Mouse (Mus musculus): ENCODE results near the gene Rpl24. TPM values are rescaled to one million over a fixed set of nuclear protein-coding genes. Genes with fewer than 3 reads are reported as not detected.
"Not testable (repeated sequence)": the region's sequence is repeated elsewhere in the genome, so short reads cannot be mapped to it uniquely, and the experiment has no call there.

Gene Rpl24
- polyA plus RNA-seq, 1 experiment from 2014 or later = 747 TPM

DNA sequence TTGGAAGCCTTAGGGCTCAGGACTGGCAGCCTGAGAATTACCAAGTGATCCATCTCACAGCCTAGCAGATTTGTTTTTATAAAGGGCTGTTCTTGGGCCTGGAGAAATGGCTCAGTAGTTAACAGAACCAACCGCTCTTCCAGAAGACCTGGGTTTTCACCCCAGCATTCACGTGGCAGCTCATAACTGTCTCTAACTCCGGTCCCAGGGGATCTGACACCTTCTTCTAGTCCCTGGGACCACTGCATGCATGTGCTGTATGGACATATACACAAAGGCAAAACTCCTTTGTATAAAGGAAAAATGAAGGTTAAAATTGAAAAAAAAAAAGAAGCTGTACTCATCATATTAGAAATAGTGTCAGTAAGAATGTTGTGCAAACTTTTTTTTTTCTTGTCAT, 15.6 kb upstream of the Rpl24 start:
- Histone ChIP-seq H3K27me3 (no peaks in the 10 kb centered on the region), H3K36me3 (no peaks in the 10 kb centered on the region), H3K27ac (replicated peaks) (no peak overlapping the region), H3K9me3 (replicated peaks) (no peaks in the 10 kb centered on the region), H3K4me2 (replicated peaks) (no peak overlapping the region), H3K4me1 (no peaks in the 10 kb centered on the region), H3K9ac (no peak overlapping the region), H3K4me3 (replicated peaks) (no peak overlapping the region)
- 67% methylated on average over 3 of the region's 3 CpGs for WGBS
- ATAC-seq (ENCODE audit: insufficient number of reproducible peaks, low FRiP score, low TSS enrichment, low read depth) = no peak

DNA sequence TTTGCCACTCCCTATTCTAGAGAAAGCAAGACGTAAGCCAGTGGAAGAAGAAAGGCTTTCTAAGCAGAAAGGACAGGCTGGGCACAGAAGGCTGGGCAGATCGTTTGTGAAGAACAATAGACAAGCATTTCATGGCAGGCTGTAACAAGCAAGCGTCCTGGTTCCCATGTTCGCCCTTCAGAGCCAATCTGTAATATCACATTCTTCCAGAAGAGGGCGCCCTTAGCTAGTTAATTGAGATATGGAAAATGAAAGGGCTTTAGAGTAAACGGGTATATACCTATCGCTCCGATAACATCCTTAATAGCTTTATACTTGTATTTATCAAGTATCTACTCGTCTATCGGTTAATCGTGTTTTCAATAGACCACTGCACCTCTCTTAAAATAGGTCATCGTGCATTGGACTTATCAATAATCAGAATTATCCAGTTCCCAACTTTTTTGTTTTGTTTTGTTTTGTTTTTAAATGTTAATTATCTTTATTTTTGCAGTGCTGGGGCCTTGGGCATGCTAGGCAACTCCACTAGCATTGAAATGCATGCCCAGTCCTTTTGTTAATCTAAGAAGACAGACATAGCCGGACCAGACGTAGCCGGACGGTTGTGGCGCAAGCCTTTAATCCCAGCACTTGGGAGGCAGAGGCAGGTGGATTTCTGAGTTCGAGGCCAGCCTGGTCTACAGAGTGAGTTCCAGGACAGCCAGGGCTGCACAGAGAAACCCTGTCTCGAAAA, 15.0 kb upstream of the Rpl24 start:
- no peak for ATAC-seq (ENCODE audit: insufficient number of reproducible peaks, low FRiP score, low TSS enrichment, low read depth)
- H3K4me1 ChIP-seq = no peaks in the 10 kb centered on the region
- no peak overlapping the region; the same call in 1 of the 2 replicates for H3K4me2 ChIP-seq (replicated peaks)
- H3K9ac ChIP-seq = no peak overlapping the region
- no peak overlapping the region for H3K27ac ChIP-seq (replicated peaks)
- H3K36me3 ChIP-seq = no peaks in the 10 kb centered on the region
- WGBS = 38% methylated on average over 19 of the region's 19 CpGs
- no peaks in the 10 kb centered on the region for H3K9me3 ChIP-seq (replicated peaks)
- H3K4me3 ChIP-seq (replicated peaks) = 0 out of 2 replicates have a peak overlapping the region, but pooled peaks have one; percentile 10
- no peaks in the 10 kb centered on the region for H3K27me3 ChIP-seq

DNA sequence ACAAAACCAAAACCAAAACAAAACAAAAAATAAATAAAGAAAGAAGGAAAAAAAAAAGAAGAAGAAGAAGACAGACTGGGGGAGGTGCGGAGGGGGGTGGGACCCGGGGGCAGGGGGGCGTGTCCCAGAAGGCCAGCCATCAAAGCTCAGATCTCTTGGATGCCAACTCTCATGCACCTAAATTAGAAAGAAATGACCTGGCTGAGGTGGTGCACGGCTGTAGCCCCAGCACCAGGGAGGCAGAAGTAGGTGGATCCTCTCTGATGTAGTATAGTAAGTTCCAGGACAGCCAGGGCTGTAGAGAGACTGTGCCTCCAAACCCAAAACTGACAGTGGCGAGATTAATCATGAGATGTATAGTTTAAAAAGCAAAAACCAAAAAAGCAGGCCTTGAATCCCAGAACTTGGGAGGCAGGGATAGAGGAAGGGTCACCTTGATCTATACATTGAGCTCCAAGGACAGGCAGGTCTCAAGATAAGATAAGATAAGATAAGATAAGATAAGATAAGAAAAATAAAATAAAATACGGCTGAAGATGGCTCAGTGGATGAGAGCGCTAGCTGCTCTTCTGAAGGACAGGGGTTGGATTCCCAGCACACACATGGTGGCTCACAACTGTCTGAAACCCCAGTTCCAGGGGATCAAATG, 14.3 kb upstream of the Rpl24 start:
- 65% methylated on average over 7 of the region's 7 CpGs for WGBS
- H3K4me1 ChIP-seq = no peaks in the 10 kb centered on the region
- H3K36me3 ChIP-seq = no peaks in the 10 kb centered on the region
- H3K4me2 ChIP-seq (replicated peaks) = no peak overlapping the region
- no peaks in the 10 kb centered on the region for H3K9me3 ChIP-seq (replicated peaks)
- no peak for ATAC-seq (ENCODE audit: insufficient number of reproducible peaks, low FRiP score, low TSS enrichment, low read depth)
- no peak overlapping the region for H3K27ac ChIP-seq (replicated peaks)
- no peak overlapping the region for H3K9ac ChIP-seq
- H3K4me3 ChIP-seq (replicated peaks) = no peak overlapping the region
- H3K27me3 ChIP-seq = no peaks in the 10 kb centered on the region

DNA sequence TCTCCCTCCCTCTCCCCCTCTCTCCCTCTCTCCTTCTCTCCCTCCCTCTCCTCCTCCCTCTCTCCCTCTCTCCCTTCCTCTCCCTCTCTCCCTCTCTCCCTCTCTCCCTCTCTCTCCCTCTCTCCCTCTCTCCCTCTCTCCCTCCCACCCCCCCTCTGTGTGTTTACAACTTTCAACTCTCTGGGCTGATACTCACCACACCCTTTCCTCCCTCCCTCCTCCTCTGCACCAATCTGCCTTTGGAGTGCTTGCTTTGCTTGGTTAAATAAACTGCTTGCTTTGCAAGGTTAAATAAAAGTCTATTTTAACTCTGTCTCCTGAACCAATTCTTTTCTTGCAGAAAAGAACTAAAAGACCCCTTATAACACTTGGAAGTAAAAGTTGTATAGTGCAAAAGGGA, 13.3 kb upstream of the Rpl24 start:
- ATAC-seq (ENCODE audit: insufficient number of reproducible peaks, low FRiP score, low TSS enrichment, low read depth) = no peak
- Histone ChIP-seq H3K27ac (replicated peaks) (no peak overlapping the region), H3K9ac (no peak overlapping the region), H3K4me2 (replicated peaks) (no peak overlapping the region), H3K27me3 (no peaks in the 10 kb centered on the region), H3K4me1 (no peaks in the 10 kb centered on the region), H3K4me3 (replicated peaks) (no peak overlapping the region), H3K36me3 (no peaks in the 10 kb centered on the region), H3K9me3 (replicated peaks) (no peaks in the 10 kb centered on the region)

DNA sequence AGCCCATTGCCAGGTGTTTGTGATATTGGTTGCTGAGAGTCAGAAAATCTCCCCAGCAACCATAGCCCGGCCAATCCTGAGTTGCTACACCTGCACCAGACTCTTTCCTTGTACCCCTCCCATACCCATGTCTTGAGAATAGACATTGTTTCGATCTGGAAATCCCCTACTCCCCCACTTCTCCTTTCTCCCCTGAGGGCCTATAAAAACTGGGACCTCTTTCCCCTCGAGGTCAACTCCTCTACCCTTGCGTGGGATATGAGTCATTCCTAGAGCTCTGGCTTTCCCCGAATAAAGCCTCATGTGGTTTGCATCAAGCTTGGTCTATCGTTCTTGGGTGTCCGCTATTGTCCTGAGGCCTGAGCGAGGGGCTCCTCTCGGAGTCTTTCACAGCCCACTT, 11.9 kb upstream of the Rpl24 start:
- H3K27me3 ChIP-seq; H3K9ac ChIP-seq; H3K36me3 ChIP-seq; ATAC-seq (ENCODE audit: insufficient number of reproducible peaks, low FRiP score, low TSS enrichment, low read depth); H3K4me1 ChIP-seq; H3K9me3 ChIP-seq (replicated peaks); H3K4me2 ChIP-seq (replicated peaks); H3K4me3 ChIP-seq (replicated peaks); H3K27ac ChIP-seq (replicated peaks): not testable (repeated sequence)
- WGBS = 88% methylated on average over 9 of the region's 9 CpGs

DNA sequence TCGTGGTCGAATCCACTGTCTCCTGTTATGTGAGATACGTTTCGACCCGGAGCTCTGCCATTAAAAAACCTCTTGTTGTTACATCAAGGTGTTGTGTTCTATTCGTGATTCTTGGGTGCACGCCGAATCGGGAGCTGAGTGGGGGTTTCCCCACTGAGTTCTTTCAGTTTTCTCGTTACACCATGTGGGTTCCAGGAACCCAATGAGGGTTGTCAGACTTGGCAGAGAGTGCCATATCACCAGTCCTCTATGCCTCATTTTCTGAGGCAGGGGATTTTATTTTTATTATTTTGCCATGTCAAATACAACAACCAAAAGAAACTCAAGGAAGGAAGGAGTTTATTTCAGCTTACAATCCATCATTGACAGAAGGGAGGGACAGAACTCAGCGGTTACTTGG, 3.0 kb upstream of the Rpl24 start:
- 84% methylated on average over 6 of the region's 11 CpGs for WGBS
- ATAC-seq (ENCODE audit: insufficient number of reproducible peaks, low FRiP score, low TSS enrichment, low read depth) = not testable (repeated sequence)

DNA sequence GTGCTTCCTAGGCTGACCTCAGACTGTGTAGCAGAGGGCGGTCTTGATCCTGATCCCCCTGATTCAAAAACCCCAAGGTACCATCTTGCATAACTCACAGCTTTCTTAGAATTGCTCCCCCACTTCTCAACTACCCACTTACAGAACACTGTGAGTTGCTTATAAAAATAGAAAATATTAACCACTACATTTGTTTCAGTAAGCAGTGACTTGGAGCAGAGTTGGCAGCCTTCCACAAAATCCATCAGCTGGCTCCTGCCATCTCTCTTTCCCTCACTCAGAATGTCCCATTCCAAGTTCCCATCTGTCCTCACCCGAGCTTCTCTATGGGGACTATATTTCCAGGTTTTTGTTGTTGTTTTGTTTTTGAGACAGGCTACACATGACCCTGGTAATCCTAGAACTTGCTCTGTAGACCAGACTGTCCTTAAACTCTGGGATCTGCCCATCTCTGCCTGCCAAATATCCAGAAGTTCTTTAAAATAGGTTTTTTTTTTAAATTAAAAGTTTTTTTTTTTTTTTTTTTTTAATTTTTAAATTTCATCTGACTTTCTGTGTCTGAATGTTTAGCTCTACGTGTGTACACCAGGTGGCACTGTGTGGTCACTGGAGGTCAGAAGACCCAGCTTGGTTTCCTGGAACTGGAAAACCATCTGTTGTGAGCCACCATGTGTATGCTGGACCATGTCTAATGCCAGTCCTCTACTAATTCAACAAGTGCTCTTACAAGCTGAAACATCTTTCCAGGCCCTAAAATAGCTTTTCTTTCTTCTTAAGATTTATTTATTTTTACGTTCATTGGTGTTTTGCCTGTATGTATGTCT, 1.7 kb upstream of the Rpl24 start:
- Histone ChIP-seq H3K27ac (replicated peaks) (no peak overlapping the region), H3K4me3 (replicated peaks) (no peak overlapping the region)
- WGBS = 56% methylated on average over 4 of the region's 4 CpGs

More for the DNA sequence above, 3.0 kb upstream of the Rpl24 start:
- not testable (repeated sequence) for H3K27ac ChIP-seq (replicated peaks); H3K4me2 ChIP-seq (replicated peaks); H3K9ac ChIP-seq; H3K9me3 ChIP-seq (replicated peaks); H3K4me3 ChIP-seq (replicated peaks); H3K27me3 ChIP-seq; H3K36me3 ChIP-seq; H3K4me1 ChIP-seq

DNA sequence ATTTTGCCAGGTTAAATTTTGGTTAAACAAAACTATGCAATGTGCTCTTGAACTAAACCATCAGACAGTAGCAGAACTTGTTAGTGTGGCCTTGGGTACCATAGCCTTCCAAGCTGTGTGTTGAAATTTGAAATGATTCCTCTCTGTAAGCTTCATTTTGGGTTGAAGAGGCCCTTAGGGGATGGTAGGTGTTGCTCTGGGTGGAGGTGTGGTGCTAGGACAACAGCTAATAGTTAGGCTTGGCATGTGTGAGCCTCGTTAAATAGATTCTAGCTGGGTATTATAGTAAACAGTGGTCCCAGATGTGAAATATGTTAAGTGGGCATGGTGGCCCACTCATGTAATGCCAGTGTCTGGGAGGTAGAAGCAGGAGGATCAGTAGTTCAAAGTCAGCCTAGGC, 1.1 kb downstream of the Rpl24 start:
- peaks cover 20% of the 10 kb centered on the region for H3K4me1 ChIP-seq
- 13% methylated on average over 1 of the region's 1 CpGs for WGBS
- H3K27me3 ChIP-seq = no peaks in the 10 kb centered on the region
- H3K9ac ChIP-seq = peak overlapping the region; percentile 81
- H3K27ac ChIP-seq (replicated peaks) = no peak overlapping the region
- H3K36me3 ChIP-seq = peaks cover 36% of the 10 kb centered on the region
- H3K4me2 ChIP-seq (replicated peaks) = peak overlapping the region; percentile 72
- no peaks in the 10 kb centered on the region for H3K9me3 ChIP-seq (replicated peaks)
- peak overlapping the region; percentile 74 for H3K4me3 ChIP-seq (replicated peaks)
- no peak for ATAC-seq (ENCODE audit: insufficient number of reproducible peaks, low FRiP score, low TSS enrichment, low read depth)

More for the DNA sequence above, 1.7 kb upstream of the Rpl24 start:
- Histone ChIP-seq H3K4me2 (replicated peaks) (no peak overlapping the region), H3K9ac (no peak overlapping the region), H3K9me3 (replicated peaks) (no peaks in the 10 kb centered on the region), H3K27me3 (no peaks in the 10 kb centered on the region), H3K4me1 (peaks cover 8% of the 10 kb centered on the region), H3K36me3 (peaks cover 9% of the 10 kb centered on the region; the same call in 1 of the 2 replicates)
- ATAC-seq (ENCODE audit: insufficient number of reproducible peaks, low FRiP score, low TSS enrichment, low read depth) = no peak

DNA sequence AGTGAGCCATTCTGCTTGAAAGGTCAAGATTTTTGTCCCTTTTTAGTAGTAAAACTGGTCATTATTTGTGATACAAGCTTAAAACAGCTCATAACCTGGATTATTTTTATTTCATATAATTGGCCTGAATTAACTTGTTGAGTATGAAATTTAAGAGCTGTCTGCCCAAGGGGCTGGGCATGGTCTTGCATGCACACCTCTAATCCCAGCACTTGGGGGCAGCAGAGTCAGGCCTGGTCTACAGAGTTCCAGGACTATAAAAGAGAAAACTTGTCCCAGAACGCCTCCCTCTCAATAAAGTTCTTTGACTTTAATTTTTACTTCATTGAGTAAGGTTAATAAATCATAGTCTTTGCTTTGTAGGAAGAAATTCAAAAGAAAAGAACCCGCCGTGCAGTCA, 3.1 kb downstream of the Rpl24 start:
- no peaks in the 10 kb centered on the region for H3K27me3 ChIP-seq
- H3K36me3 ChIP-seq = peaks cover 37% of the 10 kb centered on the region
- no peaks in the 10 kb centered on the region for H3K9me3 ChIP-seq (replicated peaks)
- no peak overlapping the region for H3K4me3 ChIP-seq (replicated peaks)
- peaks cover 25% of the 10 kb centered on the region for H3K4me1 ChIP-seq
- H3K4me2 ChIP-seq (replicated peaks) = no peak overlapping the region
- no peak for ATAC-seq (ENCODE audit: insufficient number of reproducible peaks, low FRiP score, low TSS enrichment, low read depth)
- WGBS = 74% methylated on average over 3 of the region's 3 CpGs
- H3K27ac ChIP-seq (replicated peaks) = no peak overlapping the region
- H3K9ac ChIP-seq = no peak overlapping the region

DNA sequence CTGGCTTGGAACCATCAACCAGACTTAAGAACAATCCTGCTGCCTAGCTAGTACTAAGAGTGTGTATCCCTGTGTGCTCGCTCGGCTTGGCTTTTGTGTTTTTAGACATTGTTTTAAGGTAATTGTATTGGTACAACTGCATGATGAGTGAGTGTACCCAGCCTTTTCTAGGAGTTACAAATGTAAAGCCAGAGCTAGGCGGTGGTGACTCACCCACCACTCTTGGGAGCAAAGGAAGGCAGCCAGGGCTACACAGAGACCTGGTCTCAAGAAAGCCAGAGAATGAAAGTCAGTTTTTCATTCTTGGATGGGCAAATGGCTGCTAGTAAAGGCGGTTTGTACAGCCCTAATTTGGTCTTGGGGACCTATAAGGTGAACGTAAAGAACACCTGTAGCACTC, 4.3 kb downstream of the Rpl24 start:
- H3K36me3 ChIP-seq = peaks cover 37% of the 10 kb centered on the region
- no peak for ATAC-seq (ENCODE audit: insufficient number of reproducible peaks, low FRiP score, low TSS enrichment, low read depth)
- no peak overlapping the region for H3K4me3 ChIP-seq (replicated peaks)
- no peak overlapping the region for H3K27ac ChIP-seq (replicated peaks)
- H3K9ac ChIP-seq = no peak overlapping the region
- H3K4me2 ChIP-seq (replicated peaks) = no peak overlapping the region
- no peaks in the 10 kb centered on the region for H3K27me3 ChIP-seq
- H3K9me3 ChIP-seq (replicated peaks) = no peaks in the 10 kb centered on the region
- peaks cover 31% of the 10 kb centered on the region for H3K4me1 ChIP-seq
- 94% methylated on average over 5 of the region's 5 CpGs for WGBS

Measured in embryonic facial prominence, embryonic 15.5 days (tissue).